Mouse (Mus musculus) gastrocnemius, postnatal 25 days (tissue): ENCODE measurements around the gene Klhdc8b. TPM values are rescaled to one million over a fixed set of nuclear protein-coding genes. Genes with fewer than 3 reads are reported as not detected.

Source experiments
- DNase-seq: peaks from one replicate; pipeline ENCODE4 v3.0.0; 2022
- long read RNA-seq, 2 experiments: library from polyadenylated mRNA; stranded (forward); transcript quantifications; one replicate each; pipeline ENCODE4 v2.0.0; 2021
- total RNA-seq, 2 experiments: library from RNA; stranded (reverse); gene quantifications; 1 replicate in 1 of 2; 2 replicates in 1 of 2; pipeline ENCODE4 v1.2.3; 2021

Gene Klhdc8b
- total RNA-seq: 1 to 10 TPM; 3.3 to 3.8 TPM
- long read RNA-seq, experiment 1, partial matches to known transcripts: 0 of 2 reads
- long read RNA-seq, experiment 1, other reads (novel, unspliced or antisense): 1 of 2 reads
- long read RNA-seq, experiment 2, partial matches to known transcripts: 1 of 4 reads
- long read RNA-seq, experiment 2, other reads (novel, unspliced or antisense): 2 of 4 reads

DNA sequence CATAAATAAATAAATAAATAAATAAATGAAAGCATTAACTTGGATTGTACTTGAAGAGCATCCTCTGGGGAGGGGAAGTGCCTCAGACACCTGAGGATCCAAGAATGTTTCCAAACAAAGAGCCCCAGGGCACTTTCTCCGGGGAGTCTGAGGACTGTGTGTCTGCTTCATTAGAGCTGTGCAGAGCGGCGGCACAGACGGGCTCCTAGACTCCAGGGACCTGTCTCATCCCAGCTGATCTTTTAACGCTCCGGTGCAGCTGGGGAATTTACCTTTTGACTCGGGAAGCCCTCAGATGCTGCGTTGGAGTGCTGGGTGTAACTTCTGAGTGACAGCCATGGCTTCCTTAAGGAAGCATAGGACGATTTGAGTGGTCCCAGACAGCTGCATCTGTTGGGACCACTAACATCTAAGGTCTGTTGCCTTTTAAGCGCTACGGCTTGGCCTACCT, at the start of gene Klhdc8b:
Gene Klhdc8b (minus strand): TSS at position 401 of the 451 bp plus-strand sequence.
- no peak for DNase-seq

DNA sequence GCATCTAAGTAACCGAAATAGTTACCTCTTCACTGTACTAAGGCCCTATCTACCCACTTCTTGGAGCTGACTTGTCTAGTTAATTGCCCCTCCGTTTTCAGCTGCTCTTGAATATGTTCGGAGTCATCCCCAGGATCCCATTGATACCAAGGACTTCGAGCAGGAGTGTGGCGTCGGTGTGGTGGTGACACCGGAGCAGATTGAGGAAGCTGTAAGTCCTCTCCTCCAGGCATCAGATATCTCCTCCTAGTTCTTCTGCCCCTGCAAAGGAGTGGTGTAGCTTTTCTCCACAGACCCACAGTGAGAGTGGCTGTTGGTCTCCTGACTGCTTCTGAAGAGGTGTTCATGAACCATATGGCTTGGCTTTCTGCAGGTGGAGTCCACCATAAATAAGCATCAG, 47.4 kb upstream of the Klhdc8b start:
- DNase-seq: no peak

DNA sequence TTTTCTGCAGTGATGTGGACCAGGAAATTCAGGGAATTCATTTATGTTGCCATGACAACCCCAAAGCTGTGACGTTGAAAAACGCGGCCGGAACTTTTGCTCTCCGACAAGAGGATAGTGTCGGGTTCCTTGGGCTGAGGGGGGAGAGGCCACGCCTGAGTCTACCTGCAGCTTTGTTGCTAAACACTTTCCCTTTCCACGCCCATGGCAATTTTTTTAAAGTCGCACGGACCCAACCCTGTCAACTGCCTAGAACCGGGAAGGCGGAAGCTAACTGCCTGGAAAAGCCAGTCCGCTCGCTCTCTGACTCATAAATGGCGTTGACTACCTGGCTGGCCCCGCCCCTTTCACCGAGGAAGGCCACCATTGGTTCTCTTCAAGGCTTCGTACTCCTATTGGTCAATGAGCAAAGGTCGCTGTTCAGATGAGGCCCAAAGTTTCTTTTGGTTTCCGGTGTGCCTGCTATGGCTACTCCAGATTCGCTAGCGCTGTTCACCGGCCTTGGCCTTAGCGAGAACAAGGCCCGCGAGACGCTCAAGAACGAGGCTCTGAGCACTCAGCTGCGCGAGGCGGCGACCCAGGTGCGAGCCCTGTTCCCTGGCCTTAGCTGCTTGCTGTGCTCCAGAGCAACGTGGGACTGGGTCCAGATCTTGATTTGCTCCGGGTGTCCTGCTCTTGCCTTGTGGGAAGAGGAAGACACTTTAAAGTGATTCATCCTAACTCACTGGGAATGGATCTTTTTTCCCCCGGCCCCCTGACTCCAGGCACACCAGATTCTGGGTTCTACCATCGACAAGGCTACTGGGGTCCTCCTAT, 46.4 kb upstream of the Klhdc8b start, which contains the start of gene Qars:
Gene Qars (plus strand): TSS at position 88 of the 816 bp plus-strand sequence.
- DNase-seq: peak; percentile 93

DNA sequence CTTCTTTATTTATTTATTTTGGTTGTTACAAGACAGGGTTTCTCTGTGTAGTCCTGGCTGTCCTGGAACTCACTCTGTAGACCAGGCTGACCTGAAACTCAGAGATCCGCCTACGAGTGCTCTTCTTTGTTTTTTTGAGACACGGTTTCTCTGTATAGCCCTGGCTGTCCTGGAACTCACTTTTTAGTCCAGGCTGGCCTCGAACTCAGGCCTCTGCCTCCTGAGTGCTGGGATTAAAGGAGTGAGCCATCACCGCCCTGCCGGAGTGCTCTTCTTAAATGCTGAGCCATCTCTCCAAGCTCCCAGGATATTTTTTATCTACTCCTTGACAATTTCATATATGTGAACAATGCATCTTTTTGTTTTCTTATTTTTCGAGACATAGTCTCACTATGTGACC, 45.5 kb upstream of the Klhdc8b start:
- DNase-seq: no peak

DNA sequence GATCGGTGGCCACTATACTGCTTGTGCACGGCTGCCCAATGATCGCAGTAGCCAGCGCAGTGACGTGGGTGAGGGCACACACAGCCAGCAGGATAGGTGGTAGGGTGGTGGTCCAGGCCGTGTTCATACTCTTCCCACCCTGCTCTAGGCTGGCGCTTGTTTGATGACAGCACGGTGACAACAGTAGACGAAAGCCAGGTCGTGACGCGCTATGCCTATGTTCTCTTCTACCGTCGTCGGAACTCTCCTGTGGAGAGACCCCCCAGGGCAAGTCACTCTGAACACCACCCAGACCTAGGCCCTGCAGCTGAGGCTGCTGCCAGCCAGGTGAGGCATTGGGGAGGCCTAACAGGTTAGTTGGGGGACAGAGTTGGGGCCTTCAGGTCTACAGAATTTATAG, 38.6 kb upstream of the Klhdc8b start:
- no peak for DNase-seq

DNA sequence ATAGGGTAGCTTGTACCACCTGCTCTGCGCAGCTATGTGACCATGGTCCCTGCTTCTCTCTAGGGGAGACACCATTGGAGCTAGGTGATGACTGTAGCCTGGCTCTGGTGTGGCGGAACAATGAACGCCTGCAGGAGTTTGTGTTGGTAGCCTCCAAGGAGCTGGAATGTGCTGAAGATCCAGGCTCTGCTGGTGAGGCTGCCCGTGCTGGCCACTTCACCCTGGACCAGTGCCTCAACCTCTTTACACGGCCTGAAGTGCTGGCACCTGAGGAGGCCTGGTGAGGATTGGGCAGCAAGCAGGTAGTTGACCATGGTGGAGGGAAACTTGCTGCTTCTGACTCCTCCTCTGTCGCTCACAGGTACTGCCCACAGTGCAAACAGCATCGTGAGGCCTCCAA, 37.9 kb upstream of the Klhdc8b start:
- no peak for DNase-seq

DNA sequence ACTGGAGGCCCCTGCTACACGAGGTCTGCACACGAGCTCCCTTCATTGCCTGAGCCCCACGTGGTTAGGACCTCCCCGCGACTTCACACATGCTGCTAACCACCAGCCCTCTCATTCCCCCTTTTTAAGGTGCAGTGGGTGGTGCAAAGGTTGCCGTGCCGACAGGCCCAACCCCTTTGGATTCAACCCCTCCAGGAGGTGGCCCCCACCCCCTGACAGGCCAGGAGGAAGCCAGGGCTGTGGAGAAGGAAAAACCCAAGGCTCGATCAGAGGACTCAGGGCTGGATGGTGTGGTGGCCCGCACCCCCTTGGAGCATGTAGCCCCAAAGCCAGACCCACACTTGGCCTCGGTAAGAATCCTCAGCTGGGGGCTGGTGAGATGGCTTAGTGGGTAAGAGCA, 33.5 kb upstream of the Klhdc8b start:
- DNase-seq: no peak

DNA sequence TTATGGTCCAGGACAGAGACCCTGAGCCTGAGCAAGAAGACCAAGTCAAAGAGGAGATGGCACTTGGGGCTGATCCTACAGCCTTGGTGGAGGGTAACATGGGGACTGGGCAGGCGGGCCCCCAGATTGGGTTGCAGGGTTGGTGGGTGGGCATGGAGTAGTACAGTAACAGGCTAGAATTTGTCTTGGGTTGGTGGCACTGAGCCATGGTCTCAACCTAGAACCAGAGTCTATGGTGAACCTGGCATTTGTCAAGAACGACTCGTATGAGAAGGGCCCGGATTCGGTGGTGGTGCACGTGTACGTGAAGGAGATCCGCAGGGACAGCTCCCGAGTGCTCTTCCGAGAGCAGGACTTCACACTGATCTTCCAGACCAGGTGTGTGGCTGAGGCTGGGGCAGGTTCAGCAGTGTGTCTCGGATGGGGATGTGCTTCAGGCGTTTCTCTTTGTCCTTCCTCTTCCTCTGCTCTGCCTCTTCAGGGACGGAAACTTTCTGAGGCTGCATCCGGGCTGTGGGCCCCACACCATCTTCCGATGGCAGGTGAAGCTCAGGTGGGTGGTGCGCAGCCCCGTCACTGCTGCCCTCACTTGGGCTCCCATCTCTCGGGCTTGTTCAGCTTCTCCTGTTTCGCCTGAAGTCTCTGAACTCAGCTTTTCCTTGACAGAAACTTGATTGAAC, 32.9 kb upstream of the Klhdc8b start:
- no peak for DNase-seq

DNA sequence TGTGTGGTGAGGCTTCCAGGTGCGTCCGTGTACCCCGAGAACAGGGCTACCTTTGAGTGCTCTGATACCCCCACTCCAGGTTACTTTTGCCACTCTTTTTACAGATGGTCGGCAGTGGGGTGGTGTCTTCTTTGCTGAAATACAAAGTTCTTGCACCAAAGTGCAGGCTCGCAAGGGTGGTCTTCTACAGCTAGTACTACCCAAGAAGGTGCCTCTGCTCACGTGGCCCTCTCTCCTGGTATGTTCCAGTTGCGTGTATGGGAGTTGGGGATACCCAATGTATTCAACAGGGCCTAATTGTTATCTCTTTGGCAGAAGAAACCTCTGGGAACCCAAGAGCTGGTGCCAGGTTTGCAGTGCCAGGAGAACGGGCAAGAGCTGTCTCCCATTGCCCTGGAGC, 31.9 kb upstream of the Klhdc8b start:
- no peak for DNase-seq

DNA sequence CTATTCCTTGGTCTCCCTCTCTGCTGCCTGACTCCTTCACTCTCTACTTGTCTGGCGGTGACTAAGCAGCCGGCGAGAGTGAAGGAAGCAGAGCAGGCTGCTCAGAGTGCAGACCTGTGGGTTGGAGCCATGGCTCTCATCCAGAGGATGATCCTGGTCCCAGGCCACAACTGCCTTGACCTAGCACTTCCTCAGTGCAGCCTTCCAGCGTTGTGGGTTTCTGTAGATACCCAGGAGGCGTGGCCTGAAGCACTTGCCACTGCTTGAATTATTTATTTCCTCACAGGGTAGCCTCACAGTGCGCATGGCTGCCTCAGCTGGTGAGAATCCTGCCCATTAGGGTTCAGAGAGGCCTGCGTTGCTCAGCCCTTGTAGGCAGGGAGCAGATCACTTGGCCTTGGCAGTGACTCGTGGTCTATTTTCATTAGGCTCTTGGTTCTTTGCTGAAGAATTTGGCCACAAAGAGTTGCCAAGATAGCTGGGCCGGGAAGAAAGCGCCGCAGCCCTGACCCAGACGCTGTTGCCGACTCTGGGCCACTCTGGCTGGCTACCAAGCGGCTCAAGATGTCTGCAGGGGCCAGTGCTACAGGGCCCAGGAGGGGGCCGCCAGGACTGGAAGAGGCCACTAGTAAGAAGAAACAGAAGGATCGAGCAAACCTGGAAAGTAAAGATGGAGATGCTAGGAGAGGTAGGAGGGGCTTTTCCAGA, 30.8 kb upstream of the Klhdc8b start:
- peak; percentile 64 for DNase-seq

DNA sequence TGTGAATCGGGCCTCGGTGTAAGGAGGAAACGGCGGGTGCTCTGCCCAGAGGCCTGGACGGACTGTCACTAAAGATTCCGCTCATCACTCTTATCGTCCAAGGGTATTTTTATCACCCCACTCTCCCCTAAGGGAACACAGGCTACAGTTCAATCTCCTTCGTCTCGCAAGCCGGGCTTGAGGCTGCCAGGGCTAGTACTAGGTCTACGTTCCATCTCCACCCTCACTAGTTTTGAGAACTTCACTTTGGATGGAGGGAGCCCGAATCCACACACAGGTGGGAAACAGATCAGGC, 29.9 kb upstream of the Klhdc8b start:
- no peak for DNase-seq

DNA sequence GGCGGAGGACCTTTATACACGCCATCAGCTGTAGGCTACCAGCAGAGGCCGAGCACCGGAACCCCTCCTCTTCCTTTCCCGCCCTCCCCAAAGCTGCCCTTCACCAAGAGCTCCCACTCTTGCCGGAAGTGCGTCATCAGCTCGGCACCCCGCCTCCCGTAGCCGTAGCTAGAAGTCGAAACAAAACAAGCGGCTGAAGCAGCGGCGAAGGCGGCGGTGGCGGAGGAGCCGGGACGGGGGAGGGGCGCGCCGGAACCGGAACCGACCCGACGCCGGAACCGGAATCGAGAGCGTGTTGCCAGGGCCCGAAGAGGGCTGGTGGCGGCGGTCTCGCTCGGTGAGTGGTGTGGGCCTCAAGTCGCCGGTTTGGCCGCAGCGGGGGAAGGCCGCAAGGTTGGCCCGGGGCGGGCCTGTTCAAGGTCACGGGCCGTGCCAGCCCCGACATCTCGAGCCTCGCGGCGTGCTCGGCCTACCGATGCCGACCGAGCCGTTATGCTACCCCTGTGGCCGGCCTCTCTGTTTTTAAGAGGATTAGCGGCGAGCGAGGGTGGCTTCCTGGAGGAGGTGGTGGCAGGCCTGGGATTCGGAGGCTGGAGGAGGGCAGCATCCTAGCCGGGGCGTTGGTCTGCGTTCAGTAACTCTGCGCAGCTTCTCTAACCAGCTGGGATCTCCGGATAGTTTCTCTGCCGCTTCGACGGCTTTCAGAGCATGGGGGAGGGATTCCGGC, 29.3 kb upstream of the Klhdc8b start, which contains the start of gene Usp19:
Gene Usp19 (plus strand): TSS at position 44 of the 727 bp plus-strand sequence.
- DNase-seq: peak; percentile 96

DNA sequence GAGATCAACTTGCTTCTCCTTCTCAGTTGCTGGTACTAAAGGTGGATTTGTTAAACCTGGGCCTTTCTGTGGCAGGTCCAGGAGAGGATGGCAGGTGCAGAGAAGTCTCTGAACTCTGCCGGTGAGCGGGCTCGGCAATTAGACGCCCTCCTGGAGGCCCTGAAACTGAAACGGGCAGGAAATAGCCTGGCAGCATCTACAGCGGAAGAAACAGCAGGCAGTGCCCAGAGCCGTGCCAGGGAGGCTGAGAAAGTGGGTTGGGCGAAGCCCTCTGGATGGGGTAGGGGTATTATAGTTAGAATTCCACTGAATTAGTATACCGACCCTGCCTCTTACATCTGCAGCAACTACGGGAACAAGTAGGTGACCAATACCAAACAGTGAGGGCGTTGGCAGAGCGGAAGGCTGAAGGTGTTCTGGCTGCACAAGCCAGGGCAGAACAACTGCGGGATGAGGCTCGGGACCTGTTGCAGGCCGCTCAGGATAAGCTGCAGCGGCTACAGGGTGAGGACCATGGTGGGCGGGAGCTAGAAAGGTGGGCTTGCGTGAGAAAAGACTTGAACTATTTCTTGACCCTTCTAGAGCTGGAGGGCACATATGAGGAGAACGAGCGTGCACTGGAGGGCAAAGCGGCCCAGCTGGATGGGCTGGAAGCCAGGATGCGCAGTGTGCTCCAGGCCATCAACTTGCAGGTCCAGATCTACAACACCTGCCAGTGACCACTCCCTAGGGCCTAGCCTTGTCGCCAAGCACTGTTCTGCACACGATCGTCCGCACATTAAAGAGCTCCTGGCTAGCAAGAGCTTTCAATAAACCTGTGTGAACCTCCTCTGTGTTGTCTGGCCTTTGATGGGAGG, 28.5 kb upstream of the Klhdc8b start:
- DNase-seq: peak; percentile 57

DNA sequence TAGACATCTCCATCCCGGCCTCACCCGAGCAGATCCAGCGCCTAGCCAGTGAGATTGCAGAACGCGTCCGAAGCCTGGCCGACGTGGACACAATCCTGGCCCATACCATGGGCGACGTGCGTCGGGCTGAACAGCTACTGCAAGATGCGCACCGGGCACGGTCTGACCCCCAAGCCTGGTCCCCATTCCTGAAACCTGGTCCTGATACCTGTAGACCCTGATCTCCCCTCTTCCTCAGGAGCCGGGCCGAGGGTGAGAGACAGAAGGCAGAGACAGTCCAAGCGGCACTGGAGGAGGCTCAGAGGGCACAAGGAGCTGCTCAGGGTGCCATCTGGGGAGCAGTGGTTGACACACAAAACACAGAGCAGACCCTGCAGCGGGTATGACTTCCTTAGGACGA, 27.8 kb upstream of the Klhdc8b start:
- DNase-seq: no peak

DNA sequence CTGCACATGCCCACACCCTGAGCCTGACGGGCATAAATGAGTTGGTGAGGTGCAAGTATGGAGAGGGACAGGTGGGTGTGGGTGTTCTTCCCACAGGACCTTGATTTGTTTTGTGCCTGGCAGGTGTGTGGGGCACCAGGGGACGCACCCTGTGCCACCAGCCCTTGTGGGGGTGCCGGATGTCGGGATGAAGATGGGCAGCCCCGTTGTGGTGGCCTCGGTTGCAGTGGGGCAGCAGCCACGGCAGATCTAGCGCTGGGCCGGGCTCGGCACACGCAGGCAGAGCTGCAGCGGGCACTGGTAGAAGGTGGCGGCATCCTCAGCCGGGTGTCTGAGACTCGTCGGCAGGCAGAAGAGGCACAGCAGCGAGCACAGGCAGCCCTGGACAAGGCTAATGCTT, 27.0 kb upstream of the Klhdc8b start:
- DNase-seq: no peak

DNA sequence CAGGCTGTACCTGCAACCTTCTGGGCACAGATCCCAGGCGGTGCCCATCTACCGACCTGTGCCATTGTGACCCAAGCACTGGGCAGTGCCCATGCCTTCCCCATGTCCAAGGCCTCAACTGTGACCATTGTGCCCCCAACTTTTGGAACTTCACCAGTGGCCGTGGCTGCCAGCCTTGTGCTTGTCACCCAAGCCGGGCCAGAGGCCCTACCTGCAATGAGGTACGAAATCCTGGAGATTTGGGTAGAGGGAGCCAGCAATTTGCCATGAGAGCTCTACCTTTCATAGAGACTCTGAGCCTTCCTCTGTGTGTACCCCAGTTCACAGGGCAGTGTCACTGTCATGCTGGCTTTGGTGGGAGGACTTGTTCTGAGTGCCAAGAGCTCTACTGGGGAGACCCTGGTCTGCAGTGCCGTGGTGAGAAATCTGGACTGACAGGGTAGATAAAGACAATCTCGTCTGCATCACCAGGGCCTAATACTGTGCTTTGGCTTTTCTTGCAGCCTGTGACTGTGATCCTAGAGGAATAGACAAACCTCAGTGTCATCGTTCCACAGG, 25.7 kb upstream of the Klhdc8b start:
- DNase-seq: no peak

DNA sequence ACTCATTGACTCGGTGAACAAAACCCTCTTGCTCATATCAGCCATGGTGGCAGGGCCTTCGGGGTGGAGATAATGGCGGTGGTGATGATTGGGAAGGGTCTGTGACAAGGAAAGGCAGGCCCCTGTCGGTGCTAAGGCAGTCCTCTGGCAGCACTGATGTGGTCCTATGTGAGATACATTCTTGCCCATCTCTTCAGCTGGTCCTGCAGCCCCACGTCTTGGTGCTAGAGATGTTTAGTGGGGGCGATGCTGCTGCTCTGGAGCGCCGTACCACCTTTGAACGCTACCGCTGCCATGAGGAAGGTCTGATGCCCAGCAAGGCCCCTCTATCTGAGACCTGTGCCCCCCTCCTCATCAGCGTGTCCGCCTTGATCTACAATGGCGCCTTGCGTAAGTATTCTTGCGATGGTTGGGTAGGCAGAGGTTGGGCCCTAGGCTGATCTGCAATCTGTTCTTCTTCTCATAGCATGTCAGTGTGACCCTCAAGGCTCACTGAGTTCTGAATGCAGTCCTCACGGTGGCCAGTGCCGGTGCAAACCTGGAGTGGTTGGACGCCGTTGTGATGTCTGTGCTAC, 24.0 kb upstream of the Klhdc8b start:
- no peak for DNase-seq

DNA sequence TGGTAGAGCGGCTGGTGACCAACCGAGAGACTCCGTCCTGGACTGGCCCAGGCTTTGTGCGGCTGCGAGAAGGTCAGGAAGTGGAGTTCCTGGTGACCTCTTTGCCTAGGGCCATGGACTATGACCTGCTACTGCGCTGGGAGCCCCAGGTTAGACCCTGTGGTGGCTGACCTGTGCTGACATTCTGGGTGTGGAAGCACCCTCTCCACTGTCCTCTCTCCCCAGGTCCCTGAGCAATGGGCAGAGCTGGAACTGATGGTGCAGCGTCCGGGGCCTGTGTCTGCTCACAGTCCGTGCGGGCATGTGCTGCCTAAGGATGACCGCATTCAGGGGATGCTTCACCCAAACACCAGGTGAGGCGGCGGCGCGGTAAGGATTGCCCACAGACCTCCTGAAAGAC, 22.6 kb upstream of the Klhdc8b start:
- DNase-seq: no peak

DNA sequence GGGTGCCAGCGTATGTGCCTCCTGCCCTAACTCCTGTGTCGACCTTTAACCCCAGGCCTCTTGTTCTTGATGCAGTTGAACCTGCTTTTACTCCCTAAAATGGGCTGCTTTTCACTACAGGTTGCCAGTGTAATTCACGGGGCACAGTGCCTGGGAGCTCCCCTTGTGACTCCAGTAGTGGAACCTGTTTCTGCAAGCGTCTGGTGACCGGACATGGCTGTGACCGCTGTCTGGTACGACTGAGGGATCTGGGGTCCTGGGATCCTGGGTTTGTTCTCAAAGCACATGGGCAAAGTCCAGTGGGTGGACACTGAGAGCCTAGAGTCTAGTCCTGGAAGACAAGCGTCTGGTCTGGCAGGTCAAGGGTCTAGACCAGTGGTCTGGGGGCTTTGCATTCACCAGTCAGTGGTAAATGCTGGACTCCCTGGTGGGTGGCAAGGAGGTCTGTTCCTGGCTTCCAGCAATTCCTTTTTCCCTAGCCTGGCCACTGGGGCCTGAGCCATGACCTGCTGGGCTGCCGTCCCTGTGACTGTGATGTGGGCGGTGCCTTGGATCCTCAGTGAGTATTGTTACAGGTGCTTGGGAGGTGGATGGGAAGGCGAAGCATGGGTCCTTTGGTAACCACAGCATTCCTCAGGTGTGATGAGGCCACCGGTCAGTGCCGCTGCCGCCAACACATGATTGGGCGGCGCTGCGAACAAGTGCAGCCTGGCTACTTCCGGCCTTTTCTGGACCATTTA, 21.8 kb upstream of the Klhdc8b start:
- DNase-seq: no peak
